Mouse (Mus musculus) cortical plate, adult 2 months (tissue): ENCODE results near the gene Dio3. TPM values are rescaled to one million over a fixed set of nuclear protein-coding genes. Genes with fewer than 3 reads are reported as not detected.

Source experiments
- H3K27ac ChIP-seq: fragments of 200-500 bp; 2 replicates; pipeline ENCODE4 v1.5.1; 2012; ENCODE audit warnings: low read length, control low read depth, inconsistent platforms; ENCODE audit not compliant: insufficient read depth
- H3K4me1 ChIP-seq: fragments of 200-500 bp; 2 replicates; pipeline ENCODE4 v1.6.1; 2011; ENCODE audit warnings: low read length; ENCODE audit not compliant: control insufficient read depth, insufficient read depth
- H3K4me3 ChIP-seq: fragments of 200-500 bp; 2 replicates; pipeline ENCODE4 v1.5.1; 2011; ENCODE audit warnings: mild to moderate bottlenecking, low read length, control low read depth; ENCODE audit not compliant: insufficient read depth
- CTCF ChIP-seq: fragments of 200-500 bp; IDR thresholded peaks from 2 replicates; pipeline ENCODE4 v1.5.1; 2011; ENCODE audit warnings: mild to moderate bottlenecking, control low read depth, low read length; ENCODE audit not compliant: insufficient read depth; ENCODE audit errors: extremely low read depth
- POLR2A ChIP-seq: fragments of 200-500 bp; IDR thresholded peaks from 2 replicates; pipeline ENCODE4 v1.6.1; 2011; ENCODE audit warnings: mild to moderate bottlenecking, low read length, control low read depth; ENCODE audit not compliant: insufficient read depth; ENCODE audit errors: extremely low read depth
- polyA plus RNA-seq: library from polyadenylated mRNA; depleted of rRNA; stranded (reverse); fragments of >200 nt; gene quantifications from 2 replicates; pipeline ENCODE4 v1.2.3, GENCODE M21; 2012; rRNA removed

Gene Dio3
- polyA plus RNA-seq = 0.42 and 1.2 TPM in 2 replicates

DNA sequence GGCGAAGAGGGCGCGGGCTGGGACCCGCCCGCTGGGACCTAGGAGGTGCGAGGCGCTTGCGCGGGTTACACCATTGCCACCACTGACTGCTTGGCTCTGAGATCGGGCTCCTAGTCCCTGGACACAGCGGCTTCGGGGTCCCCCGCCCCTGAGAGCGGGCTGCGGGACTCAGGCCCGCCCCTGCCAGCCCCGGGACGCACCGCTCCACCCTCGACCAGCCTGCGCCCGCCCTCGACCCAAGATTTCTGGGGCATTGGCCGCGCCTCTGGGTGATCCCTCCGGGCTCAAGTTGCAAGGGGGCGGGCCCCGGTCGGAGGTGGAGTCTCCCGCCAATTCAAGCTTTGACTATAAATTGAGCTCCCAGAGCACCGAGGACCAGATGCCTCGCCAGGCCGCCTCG lies at the start of gene Dio3:
Gene Dio3, plus strand, starts transcription at position 216 of the 400 bp plus-strand sequence.
- TF ChIP-seq CTCF (no peak), POLR2A (no peak)
- no peak within 1 kb of the TSS for H3K4me3 ChIP-seq
- H3K27ac ChIP-seq = no peak within 1 kb of the TSS
- no peaks in the 10 kb centered on the region for H3K4me1 ChIP-seq

GRCm38 (mm10) chr12:110230296-110230695 lies 48.6 kb upstream of the Dio3 start:
- Histone ChIP-seq H3K27ac (no peak overlapping the region), H3K4me1 (peaks cover 3% of the 10 kb centered on the region; the same call in 1 of the 2 replicates), H3K4me3 (no peak overlapping the region)
- TF ChIP-seq POLR2A = no peak

DNA sequence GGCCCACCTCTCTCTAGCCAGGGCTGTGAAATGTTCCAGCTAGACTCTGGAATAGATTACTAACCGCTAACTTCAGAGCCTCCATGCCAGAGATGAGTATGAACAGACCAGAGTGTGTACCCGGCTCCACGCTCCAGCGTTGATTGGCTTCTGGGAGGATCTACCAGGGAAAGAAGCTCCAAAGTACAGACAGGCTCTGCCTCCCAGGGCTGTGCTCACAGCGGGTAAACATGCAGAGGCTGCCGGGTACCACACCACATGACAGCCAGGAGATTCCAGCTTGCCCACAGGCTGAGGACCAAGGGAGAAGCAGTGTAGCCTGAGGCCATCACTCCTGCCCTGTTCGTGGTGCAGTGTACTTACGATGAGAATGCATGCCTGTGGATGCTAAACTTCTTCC lies 48.1 kb upstream of the Dio3 start:
- no peak overlapping the region for H3K27ac ChIP-seq
- TF ChIP-seq POLR2A (no peak), CTCF (no peak)
- H3K4me1 ChIP-seq = peaks cover 3% of the 10 kb centered on the region; the same call in 1 of the 2 replicates
- H3K4me3 ChIP-seq = no peak overlapping the region

DNA sequence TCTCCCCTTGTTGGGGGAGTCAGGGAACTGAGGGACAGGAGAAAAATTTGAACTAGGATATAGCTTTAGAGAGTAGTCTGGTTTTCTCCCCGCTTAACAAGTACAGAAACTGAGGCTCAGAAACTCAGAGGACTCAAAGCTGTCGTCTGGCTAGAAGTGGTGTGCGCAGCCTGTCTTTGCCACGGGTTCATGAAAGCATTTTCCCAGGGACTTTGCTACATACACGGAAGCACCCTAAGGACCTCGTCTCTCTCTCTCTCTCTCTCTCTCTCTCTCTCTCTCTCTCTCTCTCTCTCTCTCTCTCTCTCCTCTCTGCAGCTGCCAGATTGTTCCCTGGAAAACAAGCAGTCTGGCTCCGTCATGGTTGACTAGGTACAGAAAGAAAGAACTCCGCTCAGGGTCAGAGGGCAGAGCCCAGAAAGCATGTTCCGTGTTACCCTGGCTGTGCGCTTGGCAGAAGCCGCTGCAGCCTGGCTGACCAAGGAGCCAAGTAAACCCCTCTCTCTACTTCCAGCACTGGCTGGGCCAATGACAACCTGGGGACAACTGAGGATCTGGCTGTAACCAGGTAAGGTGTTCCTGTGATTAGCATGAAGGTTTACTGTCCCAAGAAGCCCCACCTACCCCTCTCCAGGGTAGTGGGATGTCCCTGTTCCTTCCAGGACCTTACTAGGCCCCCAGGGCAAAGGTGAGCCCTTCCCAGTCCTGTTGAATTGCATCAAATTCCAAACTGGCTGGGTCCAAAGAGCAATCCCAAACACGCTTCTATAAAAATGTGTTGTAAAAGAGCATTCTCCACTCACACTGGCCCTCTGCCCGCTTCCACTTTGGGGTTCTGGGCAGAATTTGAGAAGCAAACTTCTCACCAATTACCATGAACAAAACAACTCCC lies 46.9 kb upstream of the Dio3 start:
- Histone ChIP-seq H3K27ac (no peak overlapping the region), H3K4me1 (peaks cover 3% of the 10 kb centered on the region; the same call in 1 of the 2 replicates), H3K4me3 (no peak overlapping the region)
- no peak for TF ChIP-seq POLR2A
- no peak for TF ChIP-seq CTCF

DNA sequence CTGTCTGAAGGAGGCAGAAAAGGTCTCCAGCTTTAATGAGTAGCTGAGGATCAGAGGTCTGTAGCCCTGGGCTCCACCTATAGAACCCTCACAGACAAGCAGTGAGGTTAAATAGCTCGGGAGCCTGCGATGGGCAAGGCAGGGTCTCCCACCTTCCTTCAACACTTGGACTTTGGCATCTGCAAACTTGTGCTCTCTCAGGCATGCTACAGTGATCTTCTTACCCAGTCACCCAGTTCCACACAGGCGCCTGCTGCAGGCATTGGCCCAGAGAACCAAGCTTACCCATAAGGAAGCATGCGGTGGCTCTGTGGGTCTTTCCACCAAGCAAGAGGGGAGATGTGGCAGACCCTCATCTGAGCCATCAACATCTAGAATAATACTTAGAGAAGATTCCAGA lies 43.0 kb upstream of the Dio3 start:
- Histone ChIP-seq H3K4me3 (no peak overlapping the region), H3K4me1 (no peaks in the 10 kb centered on the region), H3K27ac (no peak overlapping the region)
- no peak for TF ChIP-seq CTCF

DNA sequence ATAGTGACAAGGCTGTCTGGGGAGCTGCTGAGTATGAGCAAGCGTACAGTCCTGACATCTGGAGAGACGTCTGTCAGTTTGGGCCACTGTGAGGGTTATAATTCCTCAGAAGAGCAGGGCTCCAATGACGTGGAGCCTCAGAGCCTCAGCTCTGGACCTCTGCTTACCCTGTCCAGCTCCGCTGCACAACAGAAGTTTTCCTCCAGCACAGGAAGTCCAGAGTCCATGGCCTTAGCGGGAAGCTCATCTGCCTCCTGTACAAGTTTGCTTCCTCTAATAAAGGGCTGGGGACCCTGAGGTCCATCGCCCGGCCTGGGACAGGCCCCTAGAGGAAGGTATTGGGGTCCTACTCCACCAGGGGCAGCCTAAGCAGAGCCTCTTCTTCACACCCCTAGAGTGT lies 41.8 kb upstream of the Dio3 start:
- TF ChIP-seq CTCF (no peak), POLR2A (no peak)
- Histone ChIP-seq H3K27ac (no peak overlapping the region), H3K4me1 (no peaks in the 10 kb centered on the region), H3K4me3 (no peak overlapping the region)

DNA sequence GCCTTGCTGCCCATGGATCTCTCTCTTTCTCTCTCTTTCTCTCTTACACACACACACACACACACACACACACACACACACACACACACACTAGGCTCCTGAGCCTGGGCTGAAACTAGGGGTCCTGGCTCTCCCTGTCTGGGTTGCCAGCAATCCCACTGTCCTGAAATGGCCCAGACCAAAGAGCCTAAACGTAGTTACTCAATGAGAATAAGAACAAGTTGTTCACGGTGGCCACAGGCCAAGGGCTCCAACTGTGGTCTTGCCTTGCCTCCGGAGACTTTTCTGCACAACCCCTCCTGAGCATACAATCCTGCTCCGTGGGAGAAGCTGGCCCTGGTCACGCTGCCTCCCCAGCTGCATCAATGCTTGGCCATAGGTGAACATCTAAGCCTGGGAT lies 39.5 kb upstream of the Dio3 start:
- no peak overlapping the region for H3K27ac ChIP-seq
- H3K4me1 ChIP-seq = no peaks in the 10 kb centered on the region
- H3K4me3 ChIP-seq = no peak overlapping the region
- no peak for TF ChIP-seq POLR2A
- TF ChIP-seq CTCF = no peak

- Histone ChIP-seq H3K27ac (no peak overlapping the region), H3K4me3 (no peak overlapping the region), H3K4me1 (no peaks in the 10 kb centered on the region)
- TF ChIP-seq POLR2A = no peak
Measured at GRCm38 (mm10) chr12:110244581-110244980, 34.3 kb upstream of the Dio3 start.

- TF ChIP-seq POLR2A = no peak
- no peak for TF ChIP-seq CTCF
- Histone ChIP-seq H3K4me3 (no peak overlapping the region), H3K27ac (no peak overlapping the region), H3K4me1 (no peaks in the 10 kb centered on the region)
Measured at GRCm38 (mm10) chr12:110245461-110245860, 33.4 kb upstream of the Dio3 start.

GRCm38 (mm10) chr12:110252163-110252575 lies 26.7 kb upstream of the Dio3 start:
- TF ChIP-seq POLR2A (no peak), CTCF (no peak)
- H3K4me1 ChIP-seq = peaks cover 2% of the 10 kb centered on the region; the same call in 1 of the 2 replicates
- no peak overlapping the region for H3K4me3 ChIP-seq
- no peak overlapping the region for H3K27ac ChIP-seq

DNA sequence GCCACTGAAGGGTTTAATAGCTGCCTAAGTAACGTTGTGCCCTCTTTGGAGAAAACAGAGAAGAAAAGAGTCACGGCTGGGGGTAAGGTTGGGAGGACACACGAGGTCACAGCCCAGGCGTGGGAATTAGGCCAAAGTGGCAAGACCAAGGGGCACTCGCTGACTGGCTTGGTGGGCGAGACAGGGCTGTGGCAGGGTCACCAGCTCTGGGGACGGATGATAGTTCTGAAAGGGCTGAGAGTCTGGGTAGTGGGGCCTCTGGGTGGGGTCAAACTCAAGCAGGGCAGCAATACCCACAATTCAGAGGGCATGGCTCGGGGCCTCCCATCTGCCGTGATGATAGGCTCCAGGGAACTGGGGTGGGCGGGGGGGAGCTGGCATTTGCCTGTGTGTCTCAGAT lies 23.1 kb upstream of the Dio3 start:
- H3K27ac ChIP-seq = no peak overlapping the region
- H3K4me3 ChIP-seq = no peak overlapping the region
- TF ChIP-seq POLR2A (no peak), CTCF (no peak)
- peaks cover 2% of the 10 kb centered on the region; the same call in 1 of the 2 replicates for H3K4me1 ChIP-seq
